Mouse (Mus musculus) liver, embryonic 14.5 days (tissue): ENCODE measurements around the gene Mybpc2. TPM values are rescaled to one million over a fixed set of nuclear protein-coding genes. Genes with fewer than 3 reads are reported as not detected.

Experiments
- ATAC-seq: fragments of 200-750 bp; cut with Nextera tagmentation; 2 replicates; pipeline ENCODE4 v1.8.0; 2017; ENCODE audit warnings: moderate number of reproducible peaks, mild to moderate bottlenecking, moderate library complexity; ENCODE audit not compliant: insufficient read depth
- DNase-seq, 3 experiments: peaks; one replicate each; pipeline ENCODE4 v3.0.0-alpha.2; 2012 to 2013; ENCODE audit warnings: low read depth in 3 of 3, low spot score in 3 of 3
- H3K27ac ChIP-seq: fragments of 300-500 bp; sonication (generic); 2 replicates; pipeline ENCODE4 v1.5.1; 2014; ENCODE audit warnings: moderate library complexity, mild to moderate bottlenecking, control low read depth, inconsistent platforms
- H3K27me3 ChIP-seq: fragments of 300-500 bp; sonication (generic); 2 replicates; pipeline ENCODE4 v1.6.1; 2014; ENCODE audit warnings: mild to moderate bottlenecking, low read length, moderate library complexity; ENCODE audit not compliant: control insufficient read depth, insufficient read depth
- H3K36me3 ChIP-seq: fragments of 300-500 bp; sonication (generic); replicated peaks from 2 replicates; pipeline ENCODE4 v1.6.1; 2014; ENCODE audit warnings: low read depth; ENCODE audit not compliant: control insufficient read depth, insufficient read depth
- H3K4me1 ChIP-seq, 2 experiments: fragments of 200-500 bp in 1 of 2; fragments of 300-500 bp in 1 of 2; sonication (generic) in 1 of 2; replicated peaks; 2 replicates each; pipeline ENCODE4 v1.6.1; 2012 to 2014; ENCODE audit warnings: antibody characterized with exemption in 1 of 2, inconsistent platforms in 1 of 2, low read length in 1 of 2; ENCODE audit not compliant: control insufficient read depth in 2 of 2, insufficient read depth in 2 of 2
- H3K4me2 ChIP-seq: fragments of 300-500 bp; sonication (generic); 2 replicates; pipeline ENCODE4 v1.6.1; 2014; ENCODE audit warnings: low read depth, mild to moderate bottlenecking, control low read depth, moderate library complexity
- H3K4me3 ChIP-seq, 2 experiments: fragments of 200-500 bp in 1 of 2; fragments of 300-500 bp in 1 of 2; sonication (generic) in 1 of 2; 2 replicates each; pipeline ENCODE4 v1.5.1; 2012 to 2014; ENCODE audit warnings: low read depth in 2 of 2, low read length in 2 of 2, mild to moderate bottlenecking in 2 of 2, control low read depth in 1 of 2, inconsistent platforms in 1 of 2, moderate library complexity in 1 of 2; ENCODE audit not compliant: insufficient read depth in 1 of 2
- H3K9ac ChIP-seq: fragments of 300-500 bp; sonication (generic); replicated peaks from 2 replicates; pipeline ENCODE4 v1.6.1; 2014; ENCODE audit warnings: mild to moderate bottlenecking, control low read depth, moderate library complexity
- H3K9me3 ChIP-seq: fragments of 300-500 bp; sonication (generic); 2 replicates; pipeline ENCODE4 v1.6.1; 2016; ENCODE audit warnings: low read length, mixed read lengths; ENCODE audit not compliant: control insufficient read depth
- CTCF ChIP-seq: IDR thresholded peaks from 2 replicates; pipeline ENCODE4 v1.5.1; 2016; ENCODE audit warnings: antibody characterized with exemption, low read depth, control low read depth
- EP300 ChIP-seq: IDR thresholded peaks from 2 replicates; pipeline ENCODE4 v1.6.1; 2016; ENCODE audit warnings: antibody characterized with exemption, low read depth
- WGBS: fragments of 180-500 bp; shearing (Covaris S2); extraction: QIAGEN DNeasy Blood & Tissue Kit; methylation state at CpG from one replicate; pipeline ENCODE4 v1.1.7; 2014; ENCODE audit not compliant: insufficient replicate concordance; 5-methylcytosine and 5-hydroxymethylcytosine counted together
- polyA plus RNA-seq, 2 experiments: library from polyadenylated mRNA; depleted of rRNA in 1 of 2; stranded (reverse) in 1 of 2; unstranded in 1 of 2; fragments of >200 nt; fragmentation: Nextera tagmentation in 1 of 2; extraction: Ambion mirVana in 1 of 2; gene quantifications; 2 replicates each; pipeline versions ENCODE4 v1.2.1 to v1.2.3; 2012 to 2014

Mybpc2 gene
- not detected in 2 replicates for polyA plus RNA-seq (2012; rRNA removed)
- not detected in 2 replicates for polyA plus RNA-seq (2014; fragmentation: Nextera tagmentation; extraction: Ambion mirVana)

- TF ChIP-seq CTCF (no peak), EP300 (no peak)
- H3K9ac ChIP-seq: no peak within 1 kb of the TSS
- H3K27ac ChIP-seq: no peak within 1 kb of the TSS
- H3K4me3 ChIP-seq: no peak within 1 kb of the TSS
- no peaks in the 10 kb centered on the region for H3K36me3 ChIP-seq
- 29% methylated on average over 12 of the region's 12 CpGs for WGBS
- DNase-seq (no peak), ATAC-seq (no peak)
- peaks cover 29% of the 10 kb centered on the region for H3K27me3 ChIP-seq
- H3K4me1 ChIP-seq: peaks cover 2 to 6% of the 10 kb centered on the region in 2 experiments; a peak in 2 of 4 replicates
- H3K9me3 ChIP-seq: no peaks in the 10 kb centered on the region
- no peak within 1 kb of the TSS for H3K4me2 ChIP-seq
Observed at GRCm38 (mm10) chr7:44524502-44524901, at the start of gene Mybpc2. Mybpc2 (minus strand) TSS chr7:44524656.

- no peaks in the 10 kb centered on the region for H3K36me3 ChIP-seq
- H3K9ac ChIP-seq: no peak overlapping the region
- H3K4me3 ChIP-seq: no peak overlapping the region
- WGBS: 54% methylated on average over 5 of the region's 5 CpGs
- TF ChIP-seq CTCF: no peak
- TF ChIP-seq EP300: no peak
- H3K27ac ChIP-seq: no peak overlapping the region
- DNase-seq (no peak), ATAC-seq (no peak)
- no peaks in the 10 kb centered on the region for H3K4me1 ChIP-seq
- H3K27me3 ChIP-seq: no peaks in the 10 kb centered on the region
- H3K9me3 ChIP-seq: no peaks in the 10 kb centered on the region
- H3K4me2 ChIP-seq: 0 out of 2 replicates have a peak overlapping the region, but pooled peaks have one; percentile 3
Observed at GRCm38 (mm10) chr7:44572956-44573484, 48.6 kb upstream of the Mybpc2 start.

DNA sequence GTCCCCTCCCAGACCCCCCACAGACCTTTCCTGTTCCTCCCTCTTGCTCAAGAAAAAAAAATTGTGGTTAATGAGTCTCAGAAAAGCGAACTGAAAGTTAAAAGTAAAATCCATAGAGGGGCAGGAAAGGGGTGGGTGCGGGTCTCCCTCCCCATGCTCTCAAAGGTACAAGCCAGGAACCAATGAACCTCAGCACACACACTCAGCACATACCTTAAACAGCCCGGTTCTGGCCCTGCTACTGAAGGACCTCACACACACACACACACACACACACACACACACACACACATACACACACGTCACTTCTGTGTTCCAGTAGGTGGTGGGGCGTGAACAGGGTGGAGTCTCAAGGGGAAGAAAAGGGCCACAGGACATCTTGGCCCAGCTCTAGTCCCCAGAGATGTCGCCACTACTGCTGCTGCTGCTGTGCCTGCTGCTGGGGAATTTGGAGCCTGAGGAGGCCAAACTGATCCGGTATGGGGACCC is 47.8 kb upstream of the Mybpc2 start, which contains the start of gene Napsa:
Gene Napsa (plus strand): TSS at position 168 of the 489 bp plus-strand sequence.
- no peak for TF ChIP-seq EP300
- no peak for TF ChIP-seq CTCF
- no peaks in the 10 kb centered on the region for H3K27me3 ChIP-seq
- H3K27ac ChIP-seq: no peak within 1 kb of the TSS
- H3K4me3 ChIP-seq: no peak within 1 kb of the TSS
- no peaks in the 10 kb centered on the region for H3K36me3 ChIP-seq
- H3K4me1 ChIP-seq: no peaks in the 10 kb centered on the region
- ATAC-seq: no peak
- WGBS: 18% methylated on average over 7 of the region's 7 CpGs
- H3K4me2 ChIP-seq: 0 out of 2 replicates have a peak within 1 kb of the TSS, but pooled peaks have one; percentile 3
- no peak for DNase-seq
- no peak within 1 kb of the TSS for H3K9ac ChIP-seq
- H3K9me3 ChIP-seq: no peaks in the 10 kb centered on the region

DNA sequence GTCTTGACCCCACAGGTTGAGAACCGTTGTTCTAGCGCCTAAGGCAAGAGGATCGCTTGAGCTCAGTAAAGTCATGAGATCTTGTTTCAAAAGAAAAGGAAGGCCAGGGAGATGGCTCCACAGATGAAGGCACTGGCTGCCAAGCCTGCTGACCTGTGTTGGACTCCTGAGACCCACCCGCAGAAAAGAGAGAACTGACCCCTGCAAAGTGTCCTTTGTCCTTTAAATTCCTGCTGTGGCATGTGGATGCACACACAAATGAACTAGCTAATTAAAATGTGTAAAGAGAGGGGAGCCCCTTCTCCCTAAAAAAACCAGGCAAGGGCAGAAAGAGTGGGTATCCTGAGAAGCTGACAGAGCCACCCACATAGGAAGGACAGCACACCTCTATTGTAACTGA is 47.4 kb upstream of the Mybpc2 start:
- WGBS: 68% methylated on average over 4 of the region's 4 CpGs
- H3K27ac ChIP-seq: no peak overlapping the region
- no peaks in the 10 kb centered on the region for H3K27me3 ChIP-seq
- H3K4me2 ChIP-seq: no peak overlapping the region
- no peak overlapping the region for H3K9ac ChIP-seq
- no peaks in the 10 kb centered on the region for H3K9me3 ChIP-seq
- no peak overlapping the region for H3K4me3 ChIP-seq
- ATAC-seq: no peak
- TF ChIP-seq EP300 (no peak), CTCF (no peak)
- H3K4me1 ChIP-seq: no peaks in the 10 kb centered on the region
- no peaks in the 10 kb centered on the region for H3K36me3 ChIP-seq
- DNase-seq: no peak

- Histone ChIP-seq H3K4me2 (no peak overlapping the region), H3K9ac (no peak overlapping the region), H3K4me1 (no peaks in the 10 kb centered on the region), H3K27me3 (no peaks in the 10 kb centered on the region), H3K36me3 (no peaks in the 10 kb centered on the region), H3K9me3 (no peaks in the 10 kb centered on the region), H3K4me3 (no peak overlapping the region), H3K27ac (no peak overlapping the region)
- ATAC-seq: no peak
- 54% methylated on average over 6 of the region's 6 CpGs for WGBS
- DNase-seq: no peak
- TF ChIP-seq CTCF: no peak
- TF ChIP-seq EP300: no peak
Observed at GRCm38 (mm10) chr7:44570989-44571388, 46.5 kb upstream of the Mybpc2 start.
